10 mouse cellular contexts compared by ENCODE assay signal in genomic region chr13:56208225-56209066, GRCm38 (mm10). TPM values are rescaled to one million over a fixed set of nuclear protein-coding genes. Genes with fewer than 3 reads are reported as not detected.
DNase-seq lines count a peak whose midpoint lies in the region; ATAC-seq and TF ChIP-seq lines count a peak whose summit lies in the region.
"Had no signal": no experiment of that assay in that cellular context is flagged by ENCODE, and none has a peak within 500 bp of the region (broad histone marks: within the 10 kb centered on the region; RNA-seq: fewer than 3 reads in every experiment).

No protein-coding gene starts in this region.

- TF ChIP-seq EP300 in ES-Bruce4 (IDR thresholded peaks at IDR 0.05; ENCODE audit: insufficient read depth, low read depth, low read length): no peak

- H3K4me1 ChIP-seq in E14TG2a.4 (replicated peaks; ENCODE audit: low read depth, low read length) (peaks cover 21% of the 10 kb centered on the region), ES-Bruce4 (ENCODE audit: control insufficient read depth, insufficient read depth, low read length) (no peaks in the 10 kb centered on the region)
- H3K4me1 ChIP-seq in forebrain, postnatal 0 days (ENCODE audit: insufficient read depth): 0 out of 2 replicates have a peak, but pooled peaks cover 5% of the 10 kb centered on the region
- H3K4me1 ChIP-seq in midbrain, embryonic 11.5 days (ENCODE audit: control insufficient read depth, insufficient read depth, low read length): peaks cover 22% of the 10 kb centered on the region

- no peak overlapping the region for H3K27ac ChIP-seq in ES-Bruce4 (ENCODE audit: insufficient read depth, low read length)
- no peak overlapping the region for H3K27ac ChIP-seq in forebrain, postnatal 0 days (ENCODE audit: low read depth, low read length)
- peak overlapping the region; percentile 89 for H3K27ac ChIP-seq in midbrain, embryonic 11.5 days (ENCODE audit: low read depth, low read length)
- H3K27ac ChIP-seq: heart, adult 2 months had no signal

- H3K9me3 ChIP-seq in E14TG2a.4 (ENCODE audit: low read length) (peaks cover 7% of the 10 kb centered on the region; the same call in 1 of the 2 replicates), ES-Bruce4 (replicated peaks; ENCODE audit: control insufficient read depth, insufficient read depth, low read length, poor library complexity, severe bottlenecking) (0 out of 2 replicates have a peak, but pooled peaks cover 2% of the 10 kb centered on the region)
- no peaks in the 10 kb centered on the region for H3K9me3 ChIP-seq in forebrain, postnatal 0 days (ENCODE audit: low read length)
- H3K9me3 ChIP-seq in midbrain, embryonic 11.5 days (ENCODE audit: control insufficient read depth, low read length): peaks cover 5% of the 10 kb centered on the region; the same call in 1 of the 2 replicates

- H3K9ac ChIP-seq in ES-Bruce4 (ENCODE audit: low read depth, poor library complexity, severe bottlenecking): peak overlapping the region; percentile 16
- 0 out of 2 replicates have a peak overlapping the region, but pooled peaks have one; percentile 14 for H3K9ac ChIP-seq in forebrain, postnatal 0 days
- peak overlapping the region; percentile 45 for H3K9ac ChIP-seq in midbrain, embryonic 11.5 days (ENCODE audit: low read length)

- peak; percentile 18 for DNase-seq in forebrain, postnatal 0 days
- peak; percentile 94 for DNase-seq in midbrain, embryonic 11.5 days (ENCODE audit: low spot score, missing footprints)
- DNase-seq in right cerebral cortex, postnatal 14 days: no peak
- DNase-seq in thymus, postnatal 14 days: no peak
- DNase-seq: cerebellum, postnatal 25 days; heart, adult 2 months had no signal

- no peak for TF ChIP-seq POLR2A in ES-Bruce4 (IDR thresholded peaks at IDR 0.05; ENCODE audit: insufficient read depth, low read length)

- H3K4me3 ChIP-seq in E14TG2a.4 (replicated peaks; ENCODE audit: low read length) (peak overlapping the region; percentile 64), ES-Bruce4 (ENCODE audit: low read depth, low read length) (no peak overlapping the region)
- H3K4me3 ChIP-seq in forebrain, postnatal 0 days (ENCODE audit: low read depth, low read length): no peak overlapping the region
- no peak overlapping the region; the same call in 1 of the 2 replicates for H3K4me3 ChIP-seq in midbrain, embryonic 11.5 days (ENCODE audit: low read depth, low read length)
- H3K4me3 ChIP-seq: heart, adult 2 months had no signal

- H3K27me3 ChIP-seq in E14TG2a.4 (ENCODE audit: insufficient read depth, low read length): peaks cover 70% of the 10 kb centered on the region
- no peaks in the 10 kb centered on the region for H3K27me3 ChIP-seq in ES-Bruce4 (ENCODE audit: control insufficient read depth, insufficient read depth, low read length, poor library complexity, severe bottlenecking)
- H3K27me3 ChIP-seq in forebrain, postnatal 0 days (ENCODE audit: insufficient read depth, low read length): no peaks in the 10 kb centered on the region
- H3K27me3 ChIP-seq in midbrain, embryonic 11.5 days (ENCODE audit: control insufficient read depth, insufficient read depth, low read length): peaks cover 32% of the 10 kb centered on the region

- peak; percentile 45; the same call in 1 of the 2 replicates for ATAC-seq in forebrain, postnatal 0 days
- ATAC-seq in midbrain, embryonic 11.5 days (ENCODE audit: low FRiP score): peak; percentile 92
- ATAC-seq in megakaryocyte, adult 5-6 weeks (ENCODE audit: poor library complexity, severe bottlenecking): no peak

- no peaks in the 10 kb centered on the region for H3K36me3 ChIP-seq in E14TG2a.4 (ENCODE audit: insufficient read depth, low read length)
- no peaks in the 10 kb centered on the region for H3K36me3 ChIP-seq in ES-Bruce4 (ENCODE audit: control insufficient read depth, insufficient read depth, low read length, poor library complexity, severe bottlenecking)
- no peaks in the 10 kb centered on the region for H3K36me3 ChIP-seq in forebrain, postnatal 0 days (ENCODE audit: insufficient read depth)
- no peaks in the 10 kb centered on the region for H3K36me3 ChIP-seq in midbrain, embryonic 11.5 days (ENCODE audit: control insufficient read depth, insufficient read depth, low read length)

- WGBS in forebrain, postnatal 0 days: 5% methylated on average over 35 of the region's 35 CpGs
- WGBS in midbrain, embryonic 11.5 days: 2% methylated on average over 35 of the region's 35 CpGs

- TF ChIP-seq CTCF in E14TG2a.4 (conservative IDR thresholded peaks at IDR 0.05; ENCODE audit: low read length) (no peak), ES-Bruce4 (IDR thresholded peaks at IDR 0.05; ENCODE audit: low read depth, low read length) (no peak)
- TF ChIP-seq CTCF in forebrain, postnatal 0 days (IDR thresholded peaks at IDR 0.05; ENCODE audit: low read depth): no peak

- peak overlapping the region; percentile 48 for H3K4me2 ChIP-seq in forebrain, postnatal 0 days (ENCODE audit: low read depth)
- H3K4me2 ChIP-seq in midbrain, embryonic 11.5 days: peak overlapping the region; percentile 41

RNA-seq across cellular contexts. Expression of gene Tifab, which starts 29.8 kb away (rescaled TPM):
- polyA plus RNA-seq in ES-Bruce4 (2011; ENCODE audit: insufficient read depth, insufficient read length, low read depth, missing spikeins): 0.18 TPM in 1 of 2 replicates, not detected in the other
- 0.05 and 0.92 TPM in 2 replicates for total RNA-seq in forebrain, postnatal 0 days (2014; rRNA removed)
- 0.58 and 0.61 TPM in 2 replicates for polyA plus RNA-seq in forebrain, postnatal 0 days (2015; fragmentation: Nextera tagmentation; extraction: Ambion mirVana)
- 0.43 and 0.60 TPM in 2 replicates for polyA plus RNA-seq in midbrain, embryonic 11.5 days (2014; fragmentation: Nextera tagmentation; extraction: Ambion mirVana)
- total RNA-seq in megakaryocyte, adult 5-6 weeks (2015): 161 and 168 TPM in 2 replicates
- total RNA-seq in megakaryocyte, adult 5-6 weeks (2017): 230 and 238 TPM in 2 replicates

RNA-seq across cellular contexts. Expression of gene Neurog1, which starts 43.5 kb away (rescaled TPM):
- 0.36 TPM in 1 of 2 replicates, not detected in the other for polyA plus RNA-seq in ES-Bruce4 (2011; ENCODE audit: insufficient read depth, insufficient read length, low read depth, missing spikeins)
- 0.08 TPM in 1 of 2 replicates, not detected in the other for total RNA-seq in forebrain, postnatal 0 days (2014; rRNA removed)
- not detected in 2 replicates for polyA plus RNA-seq in forebrain, postnatal 0 days (2015; fragmentation: Nextera tagmentation; extraction: Ambion mirVana)
- polyA plus RNA-seq in midbrain, embryonic 11.5 days (2014; fragmentation: Nextera tagmentation; extraction: Ambion mirVana): 35.6 and 42.1 TPM in 2 replicates
- not detected in 2 replicates for total RNA-seq in megakaryocyte, adult 5-6 weeks (2015)
- not detected in 2 replicates for total RNA-seq in megakaryocyte, adult 5-6 weeks (2017)
- total RNA-seq: heart, adult 2 months had no signal
- polyA plus RNA-seq: heart, adult 2 months; liver, embryonic 16.5 days had no signal

Comparison
In these comparisons a context has a peak if more than half of its experiments do, and no peak if none do; other contexts are left out.
1. DNase-seq: peak in forebrain, postnatal 0 days (single experiment) and midbrain, embryonic 11.5 days (single experiment); none in right cerebral cortex, postnatal 14 days (single experiment) and thymus, postnatal 14 days (single experiment).
2. RNA of gene Neurog1, which starts 43.5 kb away (polyA plus RNA-seq): 35.6 to 42.1 TPM in midbrain, embryonic 11.5 days; 0.36 TPM in ES-Bruce4 and not detected in forebrain, postnatal 0 days; every median in the first group is over 10 times any median in the second.
3. Peak in every context shown above with its lines, with median percentiles within 50 percentile points of each other: H3K9ac ChIP-seq.